ENCODE assay signal across 8 mouse cellular contexts in genomic region chr7:43894836-43895235, GRCm38 (mm10). TPM values are rescaled to one million over a fixed set of nuclear protein-coding genes. Genes with fewer than 3 reads are reported as not detected.
DNase-seq lines count a peak whose midpoint lies in the region; ATAC-seq and TF ChIP-seq lines count a peak whose summit lies in the region.

No protein-coding gene starts in this region.

- no peaks in the 10 kb centered on the region for H3K27me3 ChIP-seq in intestine, postnatal 0 days (replicated peaks; ENCODE audit: control insufficient read depth, insufficient read depth, low read length)
- no peaks in the 10 kb centered on the region for H3K27me3 ChIP-seq in midbrain, embryonic 12.5 days

- peak; percentile 94 for TF ChIP-seq CTCF in intestine, postnatal 0 days (IDR thresholded peaks at IDR 0.05; ENCODE audit: low read depth)

- no peak overlapping the region for H3K4me3 ChIP-seq in intestine, postnatal 0 days (ENCODE audit: low read depth, low read length)
- H3K4me3 ChIP-seq in midbrain, embryonic 12.5 days = no peak overlapping the region

- no peak overlapping the region for H3K27ac ChIP-seq in intestine, postnatal 0 days (ENCODE audit: low read depth, low read length)
- H3K27ac ChIP-seq in midbrain, embryonic 12.5 days (replicated peaks) = no peak overlapping the region

- H3K36me3 ChIP-seq in intestine, postnatal 0 days (ENCODE audit: control insufficient read depth, insufficient read depth) = no peaks in the 10 kb centered on the region
- H3K36me3 ChIP-seq in midbrain, embryonic 12.5 days = no peaks in the 10 kb centered on the region

- H3K9ac ChIP-seq in intestine, postnatal 0 days (ENCODE audit: low read depth, low read length) = no peak overlapping the region
- H3K9ac ChIP-seq in midbrain, embryonic 12.5 days (replicated peaks) = no peak overlapping the region

- no peaks in the 10 kb centered on the region for H3K9me3 ChIP-seq in intestine, postnatal 0 days (ENCODE audit: control insufficient read depth)
- H3K9me3 ChIP-seq in midbrain, embryonic 12.5 days = no peaks in the 10 kb centered on the region

- peak; percentile 92 for DNase-seq in adrenal gland, postnatal 10 days
- DNase-seq in embryo, embryonic 9.5 days (ENCODE audit: extremely low spot score) = peak; percentile 82
- DNase-seq in left cerebral cortex, postnatal 25 days (ENCODE audit: low spot score in 2 of 2) = peak; percentile 88 to 93
- peak; percentile 40 for DNase-seq in skeletal muscle tissue, adult 2 months (ENCODE audit: low read depth, low spot score)
- peak; percentile 61 for DNase-seq in yolk sac, embryonic 10.5 days (ENCODE audit: low spot score)

- no peaks in the 10 kb centered on the region for H3K4me1 ChIP-seq in intestine, postnatal 0 days (replicated peaks; ENCODE audit: control insufficient read depth, insufficient read depth, low read length)
- no peaks in the 10 kb centered on the region for H3K4me1 ChIP-seq in midbrain, embryonic 12.5 days

- H3K4me2 ChIP-seq in intestine, postnatal 0 days (replicated peaks; ENCODE audit: low read depth) = no peak overlapping the region
- no peak overlapping the region for H3K4me2 ChIP-seq in midbrain, embryonic 12.5 days (replicated peaks)

- WGBS in intestine, postnatal 0 days = 10% methylated on average over 1 of the region's 1 CpGs
- 21% methylated on average over 1 of the region's 1 CpGs for WGBS in midbrain, embryonic 12.5 days

- peak; percentile 89 for ATAC-seq in granulocyte monocyte progenitor cell, adult 5-6 weeks (replicated peaks; ENCODE audit: poor library complexity, severe bottlenecking)
- peak; percentile 56; the same call in 1 of the 2 replicates for ATAC-seq in intestine, postnatal 0 days
- peak; percentile 94 for ATAC-seq in midbrain, embryonic 12.5 days (ENCODE audit: low FRiP score, low read depth)

- intact Hi-C loops in left cerebral cortex, postnatal 25 days (cut with DNase I) = loop anchor here (1.0 to 10.0 kb wide), 4 partner anchors 106 to 368 kb away; no protein-coding TSS in a partner anchor

RNA-seq across cellular contexts. Expression of gene Klk4, which starts 13.9 kb away (rescaled TPM):
- total RNA-seq in adrenal gland, postnatal 10 days (2021) = under 1 TPM; 0.21 to 0.24 TPM
- total RNA-seq in granulocyte monocyte progenitor cell, adult 5-6 weeks (2014; fragmentation: Nextera tagmentation) = not detected in 2 replicates
- not detected in 2 replicates for total RNA-seq in granulocyte monocyte progenitor cell, adult 5-6 weeks (2017)
- polyA plus RNA-seq in intestine, postnatal 0 days (2015; fragmentation: Nextera tagmentation; extraction: Ambion mirVana) = not detected in 2 replicates
- total RNA-seq in left cerebral cortex, postnatal 25 days (2021) = not detected
- polyA plus RNA-seq in midbrain, embryonic 12.5 days (2016; fragmentation: Nextera tagmentation; extraction: Ambion mirVana) = not detected in 2 replicates

RNA-seq across cellular contexts. Expression of gene Klk15, which starts 38.7 kb away (rescaled TPM):
- total RNA-seq in adrenal gland, postnatal 10 days (2021) = not detected
- not detected in 2 replicates for total RNA-seq in granulocyte monocyte progenitor cell, adult 5-6 weeks (2014; fragmentation: Nextera tagmentation)
- total RNA-seq in granulocyte monocyte progenitor cell, adult 5-6 weeks (2017) = not detected in 2 replicates
- not detected in 2 replicates for polyA plus RNA-seq in intestine, postnatal 0 days (2015; fragmentation: Nextera tagmentation; extraction: Ambion mirVana)
- not detected for total RNA-seq in left cerebral cortex, postnatal 25 days (2021)
- not detected in 2 replicates for polyA plus RNA-seq in midbrain, embryonic 12.5 days (2016; fragmentation: Nextera tagmentation; extraction: Ambion mirVana)

RNA-seq across cellular contexts. Expression of gene Klk5, which starts 53.1 kb away (rescaled TPM):
- not detected for total RNA-seq in adrenal gland, postnatal 10 days (2021)
- total RNA-seq in granulocyte monocyte progenitor cell, adult 5-6 weeks (2014; fragmentation: Nextera tagmentation) = not detected in 2 replicates
- not detected in 2 replicates for total RNA-seq in granulocyte monocyte progenitor cell, adult 5-6 weeks (2017)
- not detected in 2 replicates for polyA plus RNA-seq in intestine, postnatal 0 days (2015; fragmentation: Nextera tagmentation; extraction: Ambion mirVana)
- not detected for total RNA-seq in left cerebral cortex, postnatal 25 days (2021)
- 0.18 and 0.33 TPM in 2 replicates for polyA plus RNA-seq in midbrain, embryonic 12.5 days (2016; fragmentation: Nextera tagmentation; extraction: Ambion mirVana)

RNA-seq across cellular contexts. Expression of gene Klk1b8, which starts 55.6 kb away (rescaled TPM):
- total RNA-seq in adrenal gland, postnatal 10 days (2021) = not detected
- total RNA-seq in granulocyte monocyte progenitor cell, adult 5-6 weeks (2014; fragmentation: Nextera tagmentation) = not detected in 2 replicates
- not detected in 2 replicates for total RNA-seq in granulocyte monocyte progenitor cell, adult 5-6 weeks (2017)
- polyA plus RNA-seq in intestine, postnatal 0 days (2015; fragmentation: Nextera tagmentation; extraction: Ambion mirVana) = not detected in 2 replicates
- total RNA-seq in left cerebral cortex, postnatal 25 days (2021) = not detected
- not detected in 2 replicates for polyA plus RNA-seq in midbrain, embryonic 12.5 days (2016; fragmentation: Nextera tagmentation; extraction: Ambion mirVana)

Comparison
In these comparisons a context has a peak if more than half of its experiments do, and no peak if none do; other contexts are left out.
1. DNase-seq: peak in every context shown above with its lines; median percentile 92 in adrenal gland, postnatal 10 days; 90 in left cerebral cortex, postnatal 25 days; 82 in embryo, embryonic 9.5 days; 61 in yolk sac, embryonic 10.5 days; 40 in skeletal muscle tissue, adult 2 months.